Mouse (Mus musculus) liver, embryonic 16.5 days (tissue): ENCODE data around the gene Gpr149. TPM values are rescaled to one million over a fixed set of nuclear protein-coding genes. Genes with fewer than 3 reads are reported as not detected.

Source experiments
- ATAC-seq: fragments of 200-750 bp; cut with Nextera tagmentation; 2 replicates; pipeline ENCODE4 v1.8.0; 2017; ENCODE audit warnings: low read depth, mild to moderate bottlenecking, moderate number of reproducible peaks, moderate library complexity
- H3K27ac ChIP-seq: fragments of 300-500 bp; sonication (generic); 2 replicates; pipeline ENCODE4 v1.5.1; 2014; ENCODE audit warnings: mild to moderate bottlenecking, low read length
- H3K27me3 ChIP-seq: fragments of 300-500 bp; sonication (generic); 2 replicates; pipeline ENCODE4 v1.6.1; 2014; ENCODE audit warnings: low read depth, low read length, mixed read lengths; ENCODE audit not compliant: control insufficient read depth, insufficient read depth
- H3K36me3 ChIP-seq: fragments of 300-500 bp; sonication (generic); 2 replicates; pipeline ENCODE4 v1.6.1; 2014; ENCODE audit warnings: mild to moderate bottlenecking; ENCODE audit not compliant: control insufficient read depth, insufficient read depth
- H3K4me1 ChIP-seq: fragments of 300-500 bp; sonication (generic); 2 replicates; pipeline ENCODE4 v1.6.1; 2014; ENCODE audit warnings: low read depth, low read length, mixed read lengths; ENCODE audit not compliant: control insufficient read depth
- H3K4me2 ChIP-seq: fragments of 300-500 bp; sonication (generic); 2 replicates; pipeline ENCODE4 v1.6.1; 2014; ENCODE audit warnings: low read depth, low read length, mixed read lengths
- H3K4me3 ChIP-seq: fragments of 300-500 bp; sonication (generic); 2 replicates; pipeline ENCODE4 v1.5.1; 2014; ENCODE audit warnings: low read depth, mild to moderate bottlenecking, low read length
- H3K9ac ChIP-seq: fragments of 300-500 bp; sonication (generic); 2 replicates; pipeline ENCODE4 v1.6.1; 2014; ENCODE audit warnings: low read depth, low read length
- H3K9me3 ChIP-seq: fragments of 300-500 bp; sonication (generic); replicated peaks from 2 replicates; pipeline ENCODE4 v1.6.1; 2016; ENCODE audit warnings: low read length; ENCODE audit not compliant: control insufficient read depth
- WGBS: fragments of 180-500 bp; shearing (Covaris S2); extraction: QIAGEN DNeasy Blood & Tissue Kit; methylation state at CpG from one replicate; pipeline ENCODE4 v1.1.7; 2014; ENCODE audit not compliant: insufficient replicate concordance; 5-methylcytosine and 5-hydroxymethylcytosine counted together
- polyA plus RNA-seq: library from polyadenylated mRNA; unstranded; fragments of >200 nt; fragmentation: Nextera tagmentation; extraction: Ambion mirVana; gene quantifications from 2 replicates; pipeline ENCODE4 v1.2.1, GENCODE M21; 2015

Gpr149 gene
- polyA plus RNA-seq, 1 experiment from 2014 or later: not detected

DNA sequence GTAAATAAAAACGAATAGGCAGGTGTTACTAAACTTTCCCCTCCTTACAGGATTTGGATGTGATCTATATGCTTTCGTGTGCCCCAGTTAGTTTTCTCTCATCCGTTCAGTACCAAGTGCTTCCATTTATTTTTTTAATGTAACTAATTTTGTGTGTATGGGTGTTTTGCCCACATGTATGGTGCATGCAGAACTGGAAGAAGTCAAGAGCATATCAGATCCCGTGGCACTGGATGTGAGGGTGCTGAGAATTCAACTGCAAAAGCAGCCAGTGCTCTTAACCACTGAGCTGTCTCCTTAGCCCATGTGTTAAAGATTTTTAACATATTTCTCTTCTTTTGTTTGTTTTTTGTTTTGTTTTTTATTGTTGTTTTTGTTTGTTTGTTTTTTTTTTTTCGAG, 77.3 kb downstream of the Gpr149 start:
- no peaks in the 10 kb centered on the region for H3K4me1 ChIP-seq
- H3K9me3 ChIP-seq: no peaks in the 10 kb centered on the region
- no peak overlapping the region for H3K4me2 ChIP-seq
- no peak overlapping the region for H3K27ac ChIP-seq
- 51% methylated on average over 5 of the region's 5 CpGs for WGBS
- H3K9ac ChIP-seq: no peak overlapping the region
- no peaks in the 10 kb centered on the region for H3K36me3 ChIP-seq
- ATAC-seq: no peak
- H3K4me3 ChIP-seq: no peak overlapping the region
- H3K27me3 ChIP-seq: no peaks in the 10 kb centered on the region

- no peaks in the 10 kb centered on the region for H3K4me1 ChIP-seq
- H3K9me3 ChIP-seq: no peaks in the 10 kb centered on the region
- whole genome bisulfite sequencing: 35% methylated on average over 4 of the region's 4 CpGs
- H3K27me3 ChIP-seq: no peaks in the 10 kb centered on the region
- no peaks in the 10 kb centered on the region for H3K36me3 ChIP-seq
- no peak for ATAC-seq
- H3K4me2 ChIP-seq: no peak overlapping the region
- H3K9ac ChIP-seq: no peak overlapping the region
- no peak overlapping the region for H3K4me3 ChIP-seq
- H3K27ac ChIP-seq: no peak overlapping the region
Measured at GRCm38 (mm10) chr3:62527160-62527559, 77.8 kb downstream of the Gpr149 start.

DNA sequence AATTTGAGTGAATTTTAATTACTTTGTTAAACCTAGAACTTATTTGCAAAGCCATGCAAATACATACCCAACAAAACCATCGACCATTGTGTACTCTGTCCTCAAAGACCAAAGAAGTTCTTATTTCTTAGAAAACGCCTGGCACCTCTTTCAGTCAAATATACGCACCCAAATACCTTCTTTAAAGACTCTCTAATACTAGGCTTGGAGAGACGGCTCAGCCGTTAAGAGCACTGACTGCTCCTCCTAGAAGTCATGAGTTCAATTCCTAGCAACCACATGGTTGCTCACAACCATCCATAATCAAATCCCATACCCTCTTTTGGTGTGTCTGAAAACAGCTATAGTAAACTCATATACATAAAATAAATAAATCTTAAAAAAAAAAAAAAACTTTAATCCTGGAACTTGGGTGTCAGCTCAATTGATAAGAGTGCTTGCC, 97.7 kb downstream of the Gpr149 start:
- H3K4me2 ChIP-seq: peak overlapping the region; percentile 66
- 44% methylated on average over 5 of the region's 5 CpGs for WGBS
- H3K4me3 ChIP-seq: peak overlapping the region; percentile 97
- no peaks in the 10 kb centered on the region for H3K36me3 ChIP-seq
- no peak overlapping the region for H3K9ac ChIP-seq
- ATAC-seq: no peak
- peaks cover 8% of the 10 kb centered on the region for H3K4me1 ChIP-seq
- no peaks in the 10 kb centered on the region for H3K27me3 ChIP-seq
- no peaks in the 10 kb centered on the region for H3K9me3 ChIP-seq
- no peak overlapping the region for H3K27ac ChIP-seq

- Histone ChIP-seq H3K36me3 (no peaks in the 10 kb centered on the region), H3K4me3 (peak within 1 kb of the TSS; percentile 97), H3K9ac (peak within 1 kb of the TSS; percentile 88), H3K9me3 (no peaks in the 10 kb centered on the region), H3K27ac (peak within 1 kb of the TSS; percentile 88), H3K4me1 (peaks cover 8% of the 10 kb centered on the region), H3K4me2 (peak within 1 kb of the TSS; percentile 66), H3K27me3 (no peaks in the 10 kb centered on the region)
- ATAC-seq: peak; percentile 96
- WGBS: under 1% methylated on average over 66 of the region's 66 CpGs
Measured at GRCm38 (mm10) chr3:62506488-62507205, 98.3 kb downstream of the Gpr149 start, which contains the start of gene Dhx36. Dhx36 (minus strand) TSS chr3:62507004.

GRCm38 (mm10) chr3:62505166-62505900, 99.6 kb downstream of the Gpr149 start:
- peaks cover 8% of the 10 kb centered on the region for H3K4me1 ChIP-seq
- H3K27ac ChIP-seq: no peak overlapping the region
- 50% methylated on average over 5 of the region's 5 CpGs for WGBS
- peak; percentile 22 for ATAC-seq
- peak overlapping the region; percentile 97 for H3K4me3 ChIP-seq
- H3K9me3 ChIP-seq: no peaks in the 10 kb centered on the region
- peaks cover 10% of the 10 kb centered on the region for H3K36me3 ChIP-seq
- peak overlapping the region; percentile 66 for H3K4me2 ChIP-seq
- H3K9ac ChIP-seq: no peak overlapping the region
- no peaks in the 10 kb centered on the region for H3K27me3 ChIP-seq

GRCm38 (mm10) chr3:62499327-62499726, 105.6 kb downstream of the Gpr149 start:
- no peak overlapping the region for H3K9ac ChIP-seq
- H3K36me3 ChIP-seq: peaks cover 17% of the 10 kb centered on the region
- no peaks in the 10 kb centered on the region for H3K4me1 ChIP-seq
- H3K27ac ChIP-seq: no peak overlapping the region
- H3K4me2 ChIP-seq: no peak overlapping the region
- no peaks in the 10 kb centered on the region for H3K27me3 ChIP-seq
- 72% methylated on average over 4 of the region's 4 CpGs for WGBS
- ATAC-seq: no peak
- H3K4me3 ChIP-seq: no peak overlapping the region
- H3K9me3 ChIP-seq: no peaks in the 10 kb centered on the region

- H3K4me2 ChIP-seq: no peak overlapping the region
- H3K4me3 ChIP-seq: no peak overlapping the region
- H3K4me1 ChIP-seq: no peaks in the 10 kb centered on the region
- no peaks in the 10 kb centered on the region for H3K27me3 ChIP-seq
- no peak overlapping the region for H3K27ac ChIP-seq
- H3K9ac ChIP-seq: no peak overlapping the region
- 56% methylated on average over 6 of the region's 6 CpGs for WGBS
- peaks cover 23% of the 10 kb centered on the region for H3K36me3 ChIP-seq
- ATAC-seq: no peak
- no peaks in the 10 kb centered on the region for H3K9me3 ChIP-seq
Measured at GRCm38 (mm10) chr3:62492568-62492967, 112.4 kb downstream of the Gpr149 start.

GRCm38 (mm10) chr3:62484340-62484739, 120.6 kb downstream of the Gpr149 start:
- ATAC-seq: no peak
- no peaks in the 10 kb centered on the region for H3K27me3 ChIP-seq
- peaks cover 8% of the 10 kb centered on the region for H3K36me3 ChIP-seq
- no peaks in the 10 kb centered on the region for H3K4me1 ChIP-seq
- no peak overlapping the region for H3K27ac ChIP-seq
- 69% methylated on average over 2 of the region's 2 CpGs for WGBS
- no peak overlapping the region for H3K9ac ChIP-seq
- no peaks in the 10 kb centered on the region for H3K9me3 ChIP-seq
- H3K4me2 ChIP-seq: no peak overlapping the region
- no peak overlapping the region for H3K4me3 ChIP-seq
